Mouse (Mus musculus): ENCODE results near the gene Ubxn10. TPM values are rescaled to one million over a fixed set of nuclear protein-coding genes. Genes with fewer than 3 reads are reported as not detected.

The Ubxn10 gene
- total and polyA plus RNA-seq, 2 experiments from 2014 or later: 3.5 to 9.6 TPM

GRCm38 (mm10) chr4:138689094-138689512, 47.9 kb downstream of the Ubxn10 start:
- peak; percentile 68 for DNase-seq (ENCODE audit: low spot score)
- Histone ChIP-seq H3K9me3 (ENCODE audit: low read length) (no peaks in the 10 kb centered on the region), H3K27me3 (ENCODE audit: insufficient read depth, low read length) (no peaks in the 10 kb centered on the region), H3K27ac (ENCODE audit: low read depth, low read length) (no peak overlapping the region), H3K4me2 (ENCODE audit: low read depth, low read length, poor library complexity, severe bottlenecking) (no peak overlapping the region), H3K9ac (replicated peaks; ENCODE audit: low read length, poor library complexity, severe bottlenecking) (0 out of 2 replicates have a peak overlapping the region, but pooled peaks have one; percentile 24), H3K36me3 (ENCODE audit: insufficient read depth, low read length) (no peaks in the 10 kb centered on the region), H3K4me3 (ENCODE audit: low read depth, low read length) (no peak overlapping the region), H3K4me1 (ENCODE audit: insufficient read depth, low read length) (peaks cover 8% of the 10 kb centered on the region; the same call in 1 of the 2 replicates)
- TF ChIP-seq CTCF (IDR thresholded peaks at IDR 0.05): no peak
- ATAC-seq (ENCODE audit: low FRiP score): no peak
- 21% methylated on average over 3 of the region's 3 CpGs for WGBS

DNA sequence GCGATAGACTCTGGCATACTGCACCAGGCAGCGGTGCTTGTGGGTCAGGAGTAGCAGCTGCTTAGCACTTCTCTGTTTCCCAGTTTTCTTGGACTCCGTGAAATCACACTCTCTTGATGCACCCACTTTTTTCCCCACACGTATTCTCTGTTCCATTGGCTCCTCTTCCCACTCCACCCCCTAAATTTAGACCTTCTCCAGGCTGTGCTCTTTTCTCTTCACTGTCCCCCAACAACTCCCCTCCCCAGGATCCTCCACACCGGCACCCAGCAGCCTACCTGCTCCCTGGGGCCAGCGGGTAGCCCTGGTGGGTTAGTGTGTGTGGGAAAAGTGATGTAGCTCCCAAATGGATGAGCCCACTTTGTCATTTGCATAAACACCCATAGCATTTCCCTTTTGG, 51.2 kb downstream of the Ubxn10 start:
- 77% methylated on average over 6 of the region's 6 CpGs for WGBS
- no peak for DNase-seq (ENCODE audit: low spot score)
- no peak overlapping the region for H3K4me3 ChIP-seq (ENCODE audit: low read depth, low read length)
- no peak overlapping the region for H3K9ac ChIP-seq (replicated peaks; ENCODE audit: low read length, poor library complexity, severe bottlenecking)
- H3K27ac ChIP-seq (ENCODE audit: low read depth, low read length): no peak overlapping the region
- TF ChIP-seq CTCF (IDR thresholded peaks at IDR 0.05): no peak
- H3K27me3 ChIP-seq (ENCODE audit: insufficient read depth, low read length): no peaks in the 10 kb centered on the region
- ATAC-seq (ENCODE audit: low FRiP score): no peak
- no peak overlapping the region for H3K4me2 ChIP-seq (ENCODE audit: low read depth, low read length, poor library complexity, severe bottlenecking)
- H3K9me3 ChIP-seq (ENCODE audit: low read length): no peaks in the 10 kb centered on the region
- H3K4me1 ChIP-seq (ENCODE audit: insufficient read depth, low read length): 0 out of 2 replicates have a peak, but pooled peaks cover under 1% of the 10 kb centered on the region
- no peaks in the 10 kb centered on the region for H3K36me3 ChIP-seq (ENCODE audit: insufficient read depth, low read length)

- Histone ChIP-seq H3K27ac (ENCODE audit: low read depth, low read length) (no peak overlapping the region), H3K27me3 (ENCODE audit: insufficient read depth, low read length) (no peaks in the 10 kb centered on the region), H3K36me3 (ENCODE audit: insufficient read depth, low read length) (no peaks in the 10 kb centered on the region), H3K9ac (replicated peaks; ENCODE audit: low read length, poor library complexity, severe bottlenecking) (no peak overlapping the region), H3K4me1 (ENCODE audit: insufficient read depth, low read length) (no peaks in the 10 kb centered on the region), H3K4me3 (ENCODE audit: low read depth, low read length) (no peak overlapping the region), H3K9me3 (ENCODE audit: low read length) (no peaks in the 10 kb centered on the region), H3K4me2 (ENCODE audit: low read depth, low read length, poor library complexity, severe bottlenecking) (no peak overlapping the region)
- 30% methylated on average over 2 of the region's 2 CpGs for WGBS
- ATAC-seq (ENCODE audit: low FRiP score): no peak
- no peak for DNase-seq (ENCODE audit: low spot score)
- no peak for TF ChIP-seq CTCF (IDR thresholded peaks at IDR 0.05)
Observed at GRCm38 (mm10) chr4:138682760-138683159, 54.2 kb downstream of the Ubxn10 start.

DNA sequence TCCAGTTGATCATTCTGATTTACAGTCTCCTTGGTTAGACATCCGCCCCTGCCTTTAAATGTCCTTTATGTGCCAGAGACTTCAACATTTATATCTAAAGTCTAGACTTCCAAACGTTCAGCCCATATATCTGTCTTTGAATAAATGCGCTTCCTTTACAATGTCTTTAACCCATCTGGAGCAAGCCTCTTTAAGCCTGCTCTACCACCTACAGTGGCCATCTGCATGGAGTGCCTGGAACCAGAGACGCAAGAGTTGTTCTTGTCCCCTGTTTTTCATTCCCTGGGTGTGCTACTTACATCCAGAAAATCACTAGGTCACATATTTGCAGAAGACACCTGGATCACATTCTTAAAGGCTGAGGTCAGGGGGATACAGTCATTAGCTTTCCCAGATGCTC, 56.8 kb downstream of the Ubxn10 start:
- Histone ChIP-seq H3K9me3 (ENCODE audit: low read length) (no peaks in the 10 kb centered on the region), H3K4me1 (ENCODE audit: insufficient read depth, low read length) (0 out of 2 replicates have a peak, but pooled peaks cover 2% of the 10 kb centered on the region), H3K27ac (ENCODE audit: low read depth, low read length) (no peak overlapping the region), H3K27me3 (ENCODE audit: insufficient read depth, low read length) (no peaks in the 10 kb centered on the region), H3K4me3 (ENCODE audit: low read depth, low read length) (no peak overlapping the region), H3K36me3 (ENCODE audit: insufficient read depth, low read length) (no peaks in the 10 kb centered on the region), H3K4me2 (ENCODE audit: low read depth, low read length, poor library complexity, severe bottlenecking) (no peak overlapping the region), H3K9ac (replicated peaks; ENCODE audit: low read length, poor library complexity, severe bottlenecking) (no peak overlapping the region)
- ATAC-seq (ENCODE audit: low FRiP score): no peak
- WGBS: 81% methylated on average over 4 of the region's 4 CpGs
- TF ChIP-seq CTCF (IDR thresholded peaks at IDR 0.05): no peak
- DNase-seq (ENCODE audit: low spot score): no peak

GRCm38 (mm10) chr4:138677579-138677978, 59.4 kb downstream of the Ubxn10 start:
- TF ChIP-seq CTCF (IDR thresholded peaks at IDR 0.05): no peak
- 0 out of 2 replicates have a peak, but pooled peaks cover 2% of the 10 kb centered on the region for H3K4me1 ChIP-seq (ENCODE audit: insufficient read depth, low read length)
- 19% methylated on average over 16 of the region's 16 CpGs for WGBS
- H3K4me2 ChIP-seq (ENCODE audit: low read depth, low read length, poor library complexity, severe bottlenecking): peak overlapping the region; percentile 43
- H3K27ac ChIP-seq (ENCODE audit: low read depth, low read length): peak overlapping the region; percentile 33; the same call in 1 of the 2 replicates
- DNase-seq (ENCODE audit: low spot score) (peak; percentile 93), ATAC-seq (ENCODE audit: low FRiP score) (no peak)
- H3K4me3 ChIP-seq (ENCODE audit: low read depth, low read length): peak overlapping the region; percentile 14; the same call in 1 of the 2 replicates
- 0 out of 2 replicates have a peak overlapping the region, but pooled peaks have one; percentile 15 for H3K9ac ChIP-seq (replicated peaks; ENCODE audit: low read length, poor library complexity, severe bottlenecking)
- H3K36me3 ChIP-seq (ENCODE audit: insufficient read depth, low read length): no peaks in the 10 kb centered on the region
- H3K9me3 ChIP-seq (ENCODE audit: low read length): no peaks in the 10 kb centered on the region
- no peaks in the 10 kb centered on the region for H3K27me3 ChIP-seq (ENCODE audit: insufficient read depth, low read length)

- TF ChIP-seq CTCF (IDR thresholded peaks at IDR 0.05): no peak
- 12% methylated on average over 16 of the region's 16 CpGs for WGBS
- no peaks in the 10 kb centered on the region for H3K36me3 ChIP-seq (ENCODE audit: insufficient read depth, low read length)
- H3K27me3 ChIP-seq (ENCODE audit: insufficient read depth, low read length): no peaks in the 10 kb centered on the region
- H3K9ac ChIP-seq (replicated peaks; ENCODE audit: low read length, poor library complexity, severe bottlenecking): no peak overlapping the region
- no peak overlapping the region for H3K4me2 ChIP-seq (ENCODE audit: low read depth, low read length, poor library complexity, severe bottlenecking)
- 0 out of 2 replicates have a peak, but pooled peaks cover 2% of the 10 kb centered on the region for H3K4me1 ChIP-seq (ENCODE audit: insufficient read depth, low read length)
- ATAC-seq (ENCODE audit: low FRiP score) (no peak), DNase-seq (ENCODE audit: low spot score) (no peak)
- H3K27ac ChIP-seq (ENCODE audit: low read depth, low read length): no peak overlapping the region
- H3K9me3 ChIP-seq (ENCODE audit: low read length): no peaks in the 10 kb centered on the region
- no peak overlapping the region for H3K4me3 ChIP-seq (ENCODE audit: low read depth, low read length)
Observed at GRCm38 (mm10) chr4:138676480-138676879, 60.5 kb downstream of the Ubxn10 start.

Measured in midbrain, postnatal 0 days (tissue).